Mouse (Mus musculus) Patski (cell line): ENCODE results near the gene Zdhhc9. TPM values are rescaled to one million over a fixed set of nuclear protein-coding genes. Genes with fewer than 3 reads are reported as not detected.

Experiments used
- ATAC-seq: fragments of 100-300 bp; one replicate; pipeline ENCODE4 v1.8.0; 2021
- CTCF ChIA-PET: fragments of 350-600 bp; sonication (Branson Sonifier 250); formaldehyde crosslinking; loops from one replicate; lab custom pipeline; 2022; ENCODE audit warnings: inconsistent platforms; lab: Charles Lee
- POLR2A ChIA-PET: fragments of 350-600 bp; sonication (Branson Sonifier 250); formaldehyde crosslinking; loops from one replicate; lab custom pipeline; 2022; ENCODE audit warnings: antibody characterized with exemption, inconsistent platforms; lab: Charles Lee
- DNase-seq: peaks from one replicate; pipeline ENCODE4 v3.0.0-alpha.2; 2011; ENCODE audit warnings: low read depth, low spot score
- H3K27me3 ChIP-seq: fragments of 371-371 bp; one replicate; pipeline ENCODE4 v1.5.1; 2021
- CTCF ChIP-seq: fragments of 100-300 bp; IDR thresholded peaks from one replicate; pipeline ENCODE4 v1.5.1; 2021
- in situ Hi-C: fragments of 300-500 bp; cut with MboI; formaldehyde crosslinking; loops from 3 replicates; pipeline ENCODE4 v1.11.1; 2018; ENCODE audit warnings: low pct_unique_long_range_greater_than_20kb, mixed read lengths
- polyA plus RNA-seq: library from polyadenylated mRNA; unstranded; gene quantifications from one replicate; pipeline ENCODE4 v1.2.3, GENCODE M21; 2021

The Zdhhc9 gene
- polyA plus RNA-seq, 1 experiment from 2014 or later = 16.2 TPM

DNA sequence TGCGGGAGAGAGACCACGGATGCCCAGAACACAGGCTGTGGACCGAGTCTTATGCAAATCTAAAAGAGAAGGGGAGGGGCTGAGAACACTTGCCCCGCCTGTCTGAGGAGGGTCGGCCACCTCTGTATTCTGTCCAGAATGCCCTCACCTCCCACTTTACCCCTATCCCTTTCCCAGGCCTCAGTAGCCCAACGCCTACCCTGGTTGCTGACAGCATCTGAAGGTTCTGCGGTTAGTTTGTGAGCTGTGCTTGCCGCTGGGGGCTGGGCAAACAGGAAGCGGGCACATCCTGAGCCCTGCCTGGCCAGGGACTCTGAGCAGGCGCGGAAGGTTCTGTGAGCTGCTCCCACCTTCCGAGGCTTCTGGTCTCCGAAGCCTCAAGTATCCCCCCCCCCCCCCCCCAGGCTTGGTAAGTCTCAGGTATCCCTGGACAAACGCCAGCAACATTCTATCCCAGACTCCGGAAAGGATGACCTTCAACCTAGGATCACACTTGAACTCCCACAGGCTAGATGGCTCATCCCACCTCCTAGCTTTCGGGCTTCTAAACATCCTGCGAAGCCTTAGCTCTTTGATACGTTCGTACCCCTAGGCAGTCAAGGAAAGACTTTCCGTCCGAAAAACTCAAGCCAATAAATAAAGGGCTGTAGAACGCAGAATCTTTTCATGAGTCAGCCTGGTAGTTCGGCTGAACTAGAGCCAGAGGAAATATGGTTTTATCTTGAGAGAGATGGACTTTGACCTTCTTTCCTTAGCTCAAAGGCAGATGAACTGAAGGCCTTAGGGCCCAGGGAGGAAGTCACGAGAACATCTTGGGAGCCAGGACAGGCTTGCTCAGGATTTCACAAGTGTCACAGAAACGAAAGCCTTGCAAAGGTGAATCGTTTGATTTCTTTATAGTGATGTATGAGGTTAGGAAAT is 65.0 kb downstream of the Zdhhc9 start:
- peaks cover 18% of the 10 kb centered on the region for H3K27me3 ChIP-seq
- CTCF ChIA-PET = no interaction called here
- TF ChIP-seq CTCF = no peak
- in situ Hi-C loops = no loop called here
- DNase-seq = no peak
- no peak for ATAC-seq
- POLR2A ChIA-PET = no interaction called here

- in situ Hi-C loops = no loop called here
- CTCF ChIA-PET = no interaction called here
These were observed 67.2 kb downstream of the Zdhhc9 start for GRCm38 (mm10) chrX:48141481-48141880.

GRCm38 (mm10) chrX:48140286-48140877 is 68.3 kb downstream of the Zdhhc9 start:
- ChIA-PET POLR2A (no interaction called here), CTCF (interaction anchor here (1.5 kb wide), 1 partner anchor 14 kb away, joined by 3 read pairs; no protein-coding TSS in a partner anchor)
- ATAC-seq (no peak), DNase-seq (no peak)
- in situ Hi-C loops = no loop called here
- peaks cover 20% of the 10 kb centered on the region for H3K27me3 ChIP-seq
- TF ChIP-seq CTCF = no peak

More at GRCm38 (mm10) chrX:48141481-48141880, 67.2 kb downstream of the Zdhhc9 start:
- peaks cover 21% of the 10 kb centered on the region for H3K27me3 ChIP-seq
- no peak for TF ChIP-seq CTCF
- ATAC-seq (no peak), DNase-seq (no peak)
- POLR2A ChIA-PET = no interaction called here

DNA sequence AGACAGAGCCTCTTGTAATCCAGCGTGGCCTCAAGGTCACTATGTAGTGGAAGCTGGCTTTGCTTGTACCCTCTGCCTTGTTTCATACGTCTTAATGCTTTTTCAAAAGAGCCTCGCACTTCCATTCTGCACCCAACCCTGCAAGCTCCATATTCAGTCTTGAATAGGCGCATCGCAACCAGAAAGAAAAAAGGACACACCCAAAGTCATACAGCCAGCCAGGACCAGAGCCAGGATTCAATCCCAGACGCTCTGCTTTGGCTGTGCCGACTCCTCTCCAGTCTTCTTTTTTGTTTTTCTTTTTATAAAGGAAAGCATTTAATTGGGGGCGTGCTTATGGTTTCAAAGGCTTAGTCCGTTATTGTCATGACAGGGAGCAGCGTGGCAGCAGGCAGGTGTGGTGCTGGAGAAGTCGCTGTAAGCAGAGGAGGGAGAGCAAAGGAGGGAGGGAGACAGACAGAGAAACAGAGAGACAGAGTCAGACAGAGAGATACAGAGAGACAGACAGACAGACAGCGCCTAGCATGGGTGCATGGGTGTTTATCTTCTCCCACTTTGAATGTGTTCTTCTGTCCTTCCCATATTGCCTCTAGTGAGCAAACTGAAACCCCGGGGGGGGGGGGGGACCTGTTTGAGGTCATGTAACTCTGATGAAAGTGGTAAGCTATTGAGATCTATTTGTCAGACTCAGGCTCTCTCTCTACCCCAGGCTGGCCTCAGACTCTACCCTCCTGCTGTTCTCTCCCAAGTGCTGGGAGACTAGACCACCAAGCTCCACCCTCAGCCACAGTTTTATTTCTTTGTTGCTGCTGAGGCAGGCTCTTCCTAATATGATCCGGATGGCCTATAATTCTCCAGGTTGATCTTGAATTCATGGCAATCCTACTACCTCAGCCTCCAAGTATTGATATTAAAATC is 69.1 kb downstream of the Zdhhc9 start:
- DNase-seq = no peak
- H3K27me3 ChIP-seq = peaks cover 12% of the 10 kb centered on the region
- no peak for TF ChIP-seq CTCF
- CTCF ChIA-PET = interaction anchor here (1.5 kb wide), 1 partner anchor 13 kb away, joined by 3 read pairs; no protein-coding TSS in a partner anchor
- in situ Hi-C loops = no loop called here
- POLR2A ChIA-PET = no interaction called here
- no peak for ATAC-seq

DNA sequence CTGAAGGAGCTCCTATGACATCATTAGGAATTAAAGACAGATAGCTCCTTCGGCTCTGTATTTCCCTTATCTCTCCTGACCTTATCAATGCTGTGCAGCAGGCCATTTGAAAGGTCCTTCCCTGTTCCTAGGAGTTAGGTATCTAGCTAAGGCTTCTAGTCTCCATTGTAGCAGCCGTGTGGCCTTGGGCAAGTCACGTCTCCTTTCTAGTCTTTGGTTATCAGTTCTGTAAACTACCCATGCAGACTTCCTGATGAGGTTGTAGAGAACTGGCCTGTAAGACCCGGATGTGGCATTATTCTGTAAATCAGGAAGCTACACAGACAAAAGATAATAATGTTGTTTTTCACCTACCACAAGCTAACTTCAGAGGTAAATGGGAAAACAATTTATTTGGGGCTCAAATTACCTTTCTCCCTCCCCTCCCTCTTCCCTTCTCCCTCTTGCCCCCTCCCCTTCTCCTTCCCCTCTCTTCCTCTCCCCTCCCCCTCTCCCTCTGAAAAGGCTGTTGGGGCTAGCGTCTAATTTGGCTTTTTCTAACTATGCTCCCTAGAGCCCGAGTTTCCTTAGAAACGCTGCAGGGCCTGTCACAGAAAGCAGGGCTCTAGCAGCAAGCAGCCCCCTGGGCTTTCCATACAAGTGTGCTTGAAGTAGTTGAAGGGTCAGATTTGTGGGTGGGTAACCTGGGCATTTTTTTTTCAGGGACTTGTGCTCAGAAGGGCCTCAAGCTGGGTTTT is 70.0 kb downstream of the Zdhhc9 start:
- in situ Hi-C loops = no loop called here
- no peak for TF ChIP-seq CTCF
- DNase-seq (no peak), ATAC-seq (no peak)
- peaks cover 12% of the 10 kb centered on the region for H3K27me3 ChIP-seq
- ChIA-PET POLR2A (no interaction called here), CTCF (interaction anchor here (1.3 to 1.5 kb wide), 2 partner anchors 12 to 21 kb away, joined by 3 to 4 read pairs; no protein-coding TSS in a partner anchor)

GRCm38 (mm10) chrX:48138011-48138410 is 70.7 kb downstream of the Zdhhc9 start:
- DNase-seq (no peak), ATAC-seq (no peak)
- TF ChIP-seq CTCF = no peak
- POLR2A ChIA-PET = interaction anchor here (0.6 kb wide), 1 partner anchor 544 kb away, joined by 5 read pairs; no protein-coding TSS in a partner anchor
- CTCF ChIA-PET = interaction anchor here (1.3 kb wide), 1 partner anchor 21 kb away, joined by 4 read pairs; no protein-coding TSS in a partner anchor
- H3K27me3 ChIP-seq = peaks cover 11% of the 10 kb centered on the region
- in situ Hi-C loops = no loop called here

DNA sequence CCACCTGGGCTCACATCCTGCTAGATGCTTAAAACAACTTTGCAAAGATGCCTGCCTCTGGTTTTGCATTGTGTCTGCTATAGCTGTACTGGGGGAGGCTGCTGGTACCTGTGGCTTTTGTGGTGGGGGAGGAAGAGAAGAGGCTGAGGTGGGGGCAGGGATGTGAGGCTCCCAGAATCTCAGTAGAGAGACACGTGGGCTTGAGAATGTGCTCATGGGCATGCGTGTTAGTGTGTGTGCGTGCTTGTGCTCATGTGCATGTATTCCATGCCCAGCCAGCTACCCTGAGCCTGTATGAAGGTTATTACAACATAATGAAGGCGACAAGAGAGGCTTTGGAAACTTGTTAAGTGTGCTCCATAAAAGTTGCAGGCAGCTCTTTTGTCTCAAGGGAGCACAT is 71.7 kb downstream of the Zdhhc9 start:
- POLR2A ChIA-PET = no interaction called here
- CTCF ChIA-PET = no interaction called here
- ATAC-seq = no peak
- peaks cover 17% of the 10 kb centered on the region for H3K27me3 ChIP-seq
- DNase-seq = no peak
- no peak for TF ChIP-seq CTCF
- in situ Hi-C loops = no loop called here

- no peak for TF ChIP-seq CTCF
- ChIA-PET POLR2A (no interaction called here), CTCF (no interaction called here)
- DNase-seq (no peak), ATAC-seq (no peak)
- in situ Hi-C loops = no loop called here
- peaks cover 12% of the 10 kb centered on the region for H3K27me3 ChIP-seq
These were observed 79.5 kb downstream of the Zdhhc9 start for GRCm38 (mm10) chrX:48129167-48129566.

DNA sequence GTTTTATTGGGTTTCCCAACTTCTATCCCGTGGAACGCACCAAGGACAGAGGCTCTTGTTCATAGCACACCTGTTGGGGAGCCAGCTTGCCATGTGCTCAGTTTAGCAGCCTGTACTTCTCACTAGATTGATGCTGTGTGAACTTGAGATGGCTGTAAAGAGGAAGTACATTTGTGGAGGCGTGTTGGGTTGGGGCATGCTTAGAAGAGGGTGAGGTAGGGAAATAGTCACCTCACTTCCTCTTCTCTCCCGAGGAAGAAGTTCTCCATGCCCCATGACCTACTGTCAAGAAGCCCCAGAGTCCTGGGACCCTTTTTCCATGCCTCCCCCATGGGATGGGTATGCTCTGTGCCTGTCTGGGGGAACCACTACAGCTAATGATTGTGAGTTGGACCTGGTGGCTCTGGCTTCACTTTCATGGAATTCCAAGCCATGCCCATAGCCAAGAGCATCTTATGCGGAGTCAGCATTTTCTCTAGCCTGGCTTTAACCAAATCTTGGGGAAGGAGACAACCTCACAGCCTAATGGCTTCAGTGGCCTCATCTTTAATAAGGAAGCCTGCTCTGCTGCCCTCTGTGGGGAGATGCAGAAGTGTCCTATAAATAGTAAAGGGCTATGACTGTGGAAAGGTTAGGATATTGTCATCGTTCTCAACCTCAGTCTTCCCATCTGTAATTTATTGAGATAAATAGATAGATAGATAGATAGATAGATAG is 81.0 kb downstream of the Zdhhc9 start:
- peaks cover 12% of the 10 kb centered on the region for H3K27me3 ChIP-seq
- in situ Hi-C loops = no loop called here
- no peak for DNase-seq
- CTCF ChIA-PET = no interaction called here
- no peak for ATAC-seq
- TF ChIP-seq CTCF = no peak
- POLR2A ChIA-PET = no interaction called here
